Mouse (Mus musculus): ENCODE results near the gene Slc25a17. TPM values are rescaled to one million over a fixed set of nuclear protein-coding genes. Genes with fewer than 3 reads are reported as not detected.

Slc25a17 gene
- polyA plus RNA-seq, 1 experiment from 2014 or later: 77.9 TPM

DNA sequence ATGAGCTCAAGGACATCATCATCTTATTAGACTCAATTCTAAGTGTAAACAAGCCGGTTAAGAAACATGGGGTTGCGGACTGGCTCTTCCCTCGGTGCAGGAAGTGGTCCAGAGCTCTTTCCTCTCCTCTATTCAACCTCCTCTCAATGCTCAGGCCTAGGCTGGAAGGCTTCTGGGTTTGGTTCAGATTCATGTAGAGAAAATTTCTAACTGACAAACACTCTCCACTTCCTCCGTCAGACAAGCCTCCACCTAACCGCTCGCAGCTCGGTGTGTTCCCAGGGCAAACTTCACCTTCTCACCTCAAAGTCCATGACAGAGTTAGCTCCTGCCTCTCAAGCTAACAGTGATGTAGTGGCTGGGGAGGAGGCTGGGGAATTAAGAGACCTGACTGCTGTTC is 56.6 kb downstream of the Slc25a17 start:
- Histone ChIP-seq H3K4me3 (ENCODE audit: low read depth, low read length) (no peak overlapping the region), H3K27me3 (replicated peaks; ENCODE audit: control insufficient read depth, insufficient read depth, low read length) (no peaks in the 10 kb centered on the region), H3K4me1 (replicated peaks; ENCODE audit: control insufficient read depth, insufficient read depth, low read length) (no peaks in the 10 kb centered on the region), H3K9ac (ENCODE audit: low read length) (no peak overlapping the region), H3K27ac (ENCODE audit: low read depth) (no peak overlapping the region), H3K36me3 (ENCODE audit: control insufficient read depth, insufficient read depth, low read length) (no peaks in the 10 kb centered on the region), H3K4me2 (ENCODE audit: low read length) (no peak overlapping the region), H3K9me3 (ENCODE audit: control insufficient read depth, low read length) (no peaks in the 10 kb centered on the region)
- 92% methylated on average over 7 of the region's 7 CpGs for WGBS
- DNase-seq (ENCODE audit: low spot score): no peak
- ATAC-seq (replicated peaks; ENCODE audit: low FRiP score, low TSS enrichment, low read depth): no peak

DNA sequence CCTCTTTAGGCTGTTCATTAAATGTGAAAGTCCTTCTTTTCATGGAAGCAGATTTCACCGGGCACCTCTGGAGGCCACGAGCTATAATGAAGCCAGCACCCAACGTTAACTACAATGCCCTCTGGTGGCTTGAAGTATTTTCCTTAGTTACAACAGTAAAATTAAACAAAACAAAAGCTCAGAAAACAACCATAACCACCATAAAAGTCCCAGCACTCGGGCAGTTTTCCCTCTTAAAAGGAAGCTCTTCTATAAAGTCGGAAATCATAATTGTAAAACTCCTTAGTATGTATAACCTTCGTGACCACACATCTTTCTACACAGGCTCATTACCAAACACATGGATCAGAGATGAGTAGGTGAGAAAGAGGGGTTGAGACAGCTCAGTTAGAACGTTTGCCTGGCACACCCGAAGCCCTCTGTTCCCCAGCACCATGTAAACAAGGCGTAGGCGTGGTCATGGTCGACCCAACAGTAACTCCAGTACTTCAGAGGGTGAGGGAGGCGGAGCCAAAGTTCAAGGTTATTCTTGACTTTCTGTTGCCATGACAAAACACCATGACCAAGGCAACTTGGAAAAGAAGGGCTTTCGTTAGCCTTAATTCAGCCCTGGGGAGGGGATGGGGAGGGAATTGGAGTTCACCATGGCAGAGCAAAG is 58.3 kb downstream of the Slc25a17 start:
- 59% methylated on average over 13 of the region's 13 CpGs for WGBS
- no peak for ATAC-seq (replicated peaks; ENCODE audit: low FRiP score, low TSS enrichment, low read depth)

DNA sequence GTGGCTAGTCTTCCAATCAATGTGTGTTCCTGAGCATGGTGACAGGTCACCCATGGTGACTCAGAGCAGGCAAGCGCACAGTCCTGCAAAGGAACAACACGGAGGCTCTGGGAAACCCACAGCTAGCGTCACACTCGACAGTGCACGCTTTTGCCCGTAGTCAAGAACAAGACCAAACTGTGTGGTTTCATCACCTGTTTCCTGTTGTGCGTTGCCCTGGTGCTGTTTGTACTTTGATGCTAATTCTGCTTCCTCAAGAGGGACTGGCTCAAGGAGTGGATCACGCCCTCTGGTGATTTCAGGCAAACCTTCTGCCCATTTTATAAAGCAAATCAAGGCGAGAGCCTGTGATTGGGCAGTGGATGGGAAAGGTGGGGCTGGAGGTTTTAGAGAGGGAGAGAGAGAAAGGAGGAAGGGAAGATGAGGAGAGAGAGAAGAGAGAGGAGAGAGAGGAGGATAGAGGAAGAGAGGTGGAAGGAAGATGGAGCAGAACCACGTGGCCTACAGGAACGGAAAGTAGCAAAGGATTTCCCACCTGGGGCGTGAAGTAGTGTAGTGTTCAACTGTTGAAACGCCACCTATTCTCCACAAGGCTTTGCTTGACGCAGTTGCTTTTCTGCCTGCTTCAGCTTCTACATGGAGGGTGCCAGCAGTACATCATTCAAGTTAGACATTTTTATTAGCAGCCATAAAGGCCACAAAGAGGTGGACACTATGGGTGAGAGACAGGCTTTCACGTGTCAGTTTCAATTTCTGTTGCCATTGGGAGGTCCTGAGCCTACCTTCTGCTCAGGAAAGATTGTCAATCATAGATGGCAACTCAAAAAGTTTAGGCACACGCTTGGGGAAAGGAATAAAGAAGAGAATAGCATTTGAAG is 59.2 kb downstream of the Slc25a17 start:
- no peak overlapping the region for H3K9ac ChIP-seq (ENCODE audit: low read length)
- H3K4me3 ChIP-seq (ENCODE audit: low read depth, low read length): no peak overlapping the region
- H3K9me3 ChIP-seq (ENCODE audit: control insufficient read depth, low read length): no peaks in the 10 kb centered on the region
- H3K36me3 ChIP-seq (ENCODE audit: control insufficient read depth, insufficient read depth, low read length): no peaks in the 10 kb centered on the region
- DNase-seq (ENCODE audit: low spot score): no peak
- H3K27me3 ChIP-seq (replicated peaks; ENCODE audit: control insufficient read depth, insufficient read depth, low read length): no peaks in the 10 kb centered on the region
- H3K4me2 ChIP-seq (ENCODE audit: low read length): no peak overlapping the region
- ATAC-seq (replicated peaks; ENCODE audit: low FRiP score, low TSS enrichment, low read depth): 0 out of 2 replicates have a peak, but pooled peaks have one; percentile 32
- H3K27ac ChIP-seq (ENCODE audit: low read depth): no peak overlapping the region
- no peaks in the 10 kb centered on the region for H3K4me1 ChIP-seq (replicated peaks; ENCODE audit: control insufficient read depth, insufficient read depth, low read length)
- WGBS: 52% methylated on average over 16 of the region's 16 CpGs

More for the DNA sequence above, 58.3 kb downstream of the Slc25a17 start:
- no peak overlapping the region for H3K9ac ChIP-seq (ENCODE audit: low read length)
- H3K9me3 ChIP-seq (ENCODE audit: control insufficient read depth, low read length): no peaks in the 10 kb centered on the region
- H3K27ac ChIP-seq (ENCODE audit: low read depth): no peak overlapping the region
- H3K4me2 ChIP-seq (ENCODE audit: low read length): no peak overlapping the region
- H3K4me3 ChIP-seq (ENCODE audit: low read depth, low read length): no peak overlapping the region
- no peak for DNase-seq (ENCODE audit: low spot score)
- no peaks in the 10 kb centered on the region for H3K36me3 ChIP-seq (ENCODE audit: control insufficient read depth, insufficient read depth, low read length)
- H3K27me3 ChIP-seq (replicated peaks; ENCODE audit: control insufficient read depth, insufficient read depth, low read length): no peaks in the 10 kb centered on the region
- no peaks in the 10 kb centered on the region for H3K4me1 ChIP-seq (replicated peaks; ENCODE audit: control insufficient read depth, insufficient read depth, low read length)

DNA sequence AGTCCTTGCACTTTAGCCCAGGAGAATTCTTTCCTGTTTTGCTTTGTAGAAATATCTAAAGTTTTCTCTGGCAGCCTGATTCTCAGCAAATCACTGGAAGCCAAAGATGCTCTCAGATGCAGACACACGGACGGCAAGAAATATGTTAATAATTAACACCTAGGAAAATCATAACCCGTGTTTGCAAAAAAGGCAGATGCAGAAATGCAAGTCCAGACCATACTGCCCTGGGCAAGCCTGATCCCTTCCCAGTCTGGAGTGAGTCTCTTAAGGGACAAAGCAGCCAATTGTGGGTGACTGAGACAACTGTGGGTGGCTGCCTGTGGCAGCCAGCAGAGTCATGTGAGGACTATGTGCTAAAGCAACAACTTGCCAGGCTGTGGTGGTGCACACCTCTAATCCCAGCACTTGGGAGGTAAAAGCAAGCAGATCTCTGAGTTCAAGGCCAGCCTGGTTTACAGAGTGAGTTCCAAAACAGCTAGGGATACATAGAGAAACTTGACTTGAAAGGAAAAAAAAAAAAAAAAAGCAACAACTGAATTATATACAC is 60.0 kb downstream of the Slc25a17 start:
- WGBS: 78% methylated on average over 3 of the region's 3 CpGs
- H3K4me3 ChIP-seq (ENCODE audit: low read depth, low read length): no peak overlapping the region
- no peak overlapping the region for H3K27ac ChIP-seq (ENCODE audit: low read depth)
- H3K36me3 ChIP-seq (ENCODE audit: control insufficient read depth, insufficient read depth, low read length): no peaks in the 10 kb centered on the region
- ATAC-seq (replicated peaks; ENCODE audit: low FRiP score, low TSS enrichment, low read depth) (peak; percentile 48; the same call in 1 of the 2 replicates), DNase-seq (ENCODE audit: low spot score) (no peak)
- H3K4me1 ChIP-seq (replicated peaks; ENCODE audit: control insufficient read depth, insufficient read depth, low read length): no peaks in the 10 kb centered on the region
- H3K4me2 ChIP-seq (ENCODE audit: low read length): no peak overlapping the region
- H3K27me3 ChIP-seq (replicated peaks; ENCODE audit: control insufficient read depth, insufficient read depth, low read length): no peaks in the 10 kb centered on the region
- H3K9ac ChIP-seq (ENCODE audit: low read length): no peak overlapping the region
- no peaks in the 10 kb centered on the region for H3K9me3 ChIP-seq (ENCODE audit: control insufficient read depth, low read length)

DNA sequence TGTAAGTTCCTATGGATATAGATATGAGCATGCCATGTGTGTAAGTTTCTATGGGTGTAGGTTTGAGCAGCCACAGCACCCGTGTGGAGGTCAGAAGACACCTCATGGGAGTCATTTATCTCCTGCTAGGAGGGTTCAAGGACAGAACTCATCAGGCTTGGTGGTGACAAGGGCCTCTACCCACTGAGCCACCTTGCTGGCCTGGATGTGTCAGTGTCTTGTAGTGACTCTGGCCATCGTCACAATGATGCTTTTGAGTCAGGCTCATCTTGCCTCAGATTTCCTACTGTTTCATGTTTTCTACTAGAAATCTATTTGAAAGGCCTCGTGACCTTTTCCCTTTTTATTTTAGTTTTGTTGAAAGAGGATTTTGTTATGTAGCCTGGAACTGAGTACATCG is 61.1 kb downstream of the Slc25a17 start:
- Histone ChIP-seq H3K9ac (ENCODE audit: low read length) (no peak overlapping the region), H3K4me3 (ENCODE audit: low read depth, low read length) (no peak overlapping the region), H3K36me3 (ENCODE audit: control insufficient read depth, insufficient read depth, low read length) (no peaks in the 10 kb centered on the region), H3K9me3 (ENCODE audit: control insufficient read depth, low read length) (no peaks in the 10 kb centered on the region), H3K4me2 (ENCODE audit: low read length) (no peak overlapping the region), H3K4me1 (replicated peaks; ENCODE audit: control insufficient read depth, insufficient read depth, low read length) (no peaks in the 10 kb centered on the region), H3K27ac (ENCODE audit: low read depth) (no peak overlapping the region), H3K27me3 (replicated peaks; ENCODE audit: control insufficient read depth, insufficient read depth, low read length) (no peaks in the 10 kb centered on the region)
- 82% methylated on average over 4 of the region's 4 CpGs for WGBS
- ATAC-seq (replicated peaks; ENCODE audit: low FRiP score, low TSS enrichment, low read depth): no peak
- no peak for DNase-seq (ENCODE audit: low spot score)

DNA sequence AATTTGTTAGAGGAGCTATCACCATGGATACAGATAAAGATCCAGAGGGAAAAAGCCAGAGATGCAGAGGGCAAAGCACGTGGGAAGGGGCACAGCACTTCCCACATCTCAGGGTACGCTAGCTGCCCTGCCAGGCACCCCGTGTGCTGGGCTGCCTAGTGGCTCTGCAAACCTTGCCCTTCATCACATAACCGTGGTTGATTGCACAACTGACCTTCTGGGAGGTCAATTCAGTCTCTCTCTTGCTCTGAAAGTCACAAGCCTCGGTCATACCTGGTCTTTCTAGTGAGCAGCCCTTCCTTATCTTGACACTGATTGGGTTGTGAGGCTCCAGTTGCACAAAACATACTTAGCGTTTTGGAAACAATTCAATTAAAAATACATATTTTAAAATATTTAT is 62.4 kb downstream of the Slc25a17 start:
- Histone ChIP-seq H3K4me1 (replicated peaks; ENCODE audit: control insufficient read depth, insufficient read depth, low read length) (no peaks in the 10 kb centered on the region), H3K9ac (ENCODE audit: low read length) (no peak overlapping the region), H3K36me3 (ENCODE audit: control insufficient read depth, insufficient read depth, low read length) (no peaks in the 10 kb centered on the region), H3K27me3 (replicated peaks; ENCODE audit: control insufficient read depth, insufficient read depth, low read length) (no peaks in the 10 kb centered on the region), H3K27ac (ENCODE audit: low read depth) (no peak overlapping the region), H3K9me3 (ENCODE audit: control insufficient read depth, low read length) (no peaks in the 10 kb centered on the region), H3K4me2 (ENCODE audit: low read length) (no peak overlapping the region), H3K4me3 (ENCODE audit: low read depth, low read length) (no peak overlapping the region)
- 79% methylated on average over 6 of the region's 6 CpGs for WGBS
- DNase-seq (ENCODE audit: low spot score) (no peak), ATAC-seq (replicated peaks; ENCODE audit: low FRiP score, low TSS enrichment, low read depth) (no peak)

DNA sequence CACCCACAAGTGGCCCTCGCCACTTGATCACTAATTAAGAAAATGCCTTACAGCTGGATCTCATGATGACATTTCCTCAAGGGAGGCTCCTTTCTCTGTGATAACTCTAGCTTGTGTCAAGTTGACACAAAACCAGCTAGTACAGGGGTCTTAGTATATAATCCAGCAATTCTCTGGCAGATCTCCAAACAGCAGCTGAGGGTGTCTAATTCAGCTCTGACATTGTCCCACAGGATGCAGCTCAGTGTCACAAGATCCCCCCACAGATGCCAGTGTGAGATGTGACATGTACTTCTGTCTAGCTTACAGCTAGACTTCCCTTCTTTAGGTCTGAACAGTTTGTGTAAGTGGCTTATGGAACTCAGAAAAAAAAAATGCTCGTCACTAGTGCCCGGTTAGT is 63.1 kb downstream of the Slc25a17 start:
- DNase-seq (ENCODE audit: low spot score): no peak
- Histone ChIP-seq H3K4me1 (replicated peaks; ENCODE audit: control insufficient read depth, insufficient read depth, low read length) (no peaks in the 10 kb centered on the region), H3K27ac (ENCODE audit: low read depth) (no peak overlapping the region), H3K27me3 (replicated peaks; ENCODE audit: control insufficient read depth, insufficient read depth, low read length) (no peaks in the 10 kb centered on the region), H3K4me3 (ENCODE audit: low read depth, low read length) (no peak overlapping the region), H3K36me3 (ENCODE audit: control insufficient read depth, insufficient read depth, low read length) (no peaks in the 10 kb centered on the region), H3K4me2 (ENCODE audit: low read length) (no peak overlapping the region), H3K9ac (ENCODE audit: low read length) (no peak overlapping the region), H3K9me3 (ENCODE audit: control insufficient read depth, low read length) (no peaks in the 10 kb centered on the region)
- ATAC-seq (replicated peaks; ENCODE audit: low FRiP score, low TSS enrichment, low read depth): no peak
- WGBS: 91% methylated on average over 3 of the region's 3 CpGs

DNA sequence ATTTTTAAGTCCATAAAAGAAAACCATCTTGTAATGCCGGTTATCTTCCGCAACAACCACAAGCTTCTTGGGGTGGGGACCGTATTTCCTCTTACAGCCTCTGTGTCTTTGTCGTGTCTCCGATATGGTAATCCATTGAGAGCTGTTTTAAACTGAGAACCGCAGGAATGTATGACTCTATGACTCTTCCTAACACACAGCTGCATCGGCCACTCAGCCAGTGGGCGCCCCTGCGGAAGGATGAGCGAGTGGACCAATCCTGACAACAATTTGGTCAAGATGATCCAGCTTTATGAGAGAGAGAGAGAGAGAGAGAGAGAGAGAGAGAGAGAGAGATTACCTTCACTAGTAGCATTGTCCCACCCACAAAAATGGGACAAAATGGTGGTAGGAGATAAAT is 65.7 kb downstream of the Slc25a17 start:
- Histone ChIP-seq H3K9me3 (ENCODE audit: control insufficient read depth, low read length) (no peaks in the 10 kb centered on the region), H3K4me2 (ENCODE audit: low read length) (no peak overlapping the region), H3K27ac (ENCODE audit: low read depth) (no peak overlapping the region), H3K4me1 (replicated peaks; ENCODE audit: control insufficient read depth, insufficient read depth, low read length) (no peaks in the 10 kb centered on the region), H3K9ac (ENCODE audit: low read length) (no peak overlapping the region), H3K27me3 (replicated peaks; ENCODE audit: control insufficient read depth, insufficient read depth, low read length) (no peaks in the 10 kb centered on the region), H3K36me3 (ENCODE audit: control insufficient read depth, insufficient read depth, low read length) (no peaks in the 10 kb centered on the region), H3K4me3 (ENCODE audit: low read depth, low read length) (no peak overlapping the region)
- ATAC-seq (replicated peaks; ENCODE audit: low FRiP score, low TSS enrichment, low read depth) (no peak), DNase-seq (ENCODE audit: low spot score) (no peak)
- 93% methylated on average over 10 of the region's 10 CpGs for WGBS
